Mouse (Mus musculus): ENCODE measurements around the gene Pkn1. TPM values are rescaled to one million over a fixed set of nuclear protein-coding genes. Genes with fewer than 3 reads are reported as not detected.
A peak's percentile ranks its signal among the peaks of the same experiment; 100 is the strongest.

The Pkn1 gene
- polyA plus RNA-seq, 1 experiment = 174 TPM

DNA sequence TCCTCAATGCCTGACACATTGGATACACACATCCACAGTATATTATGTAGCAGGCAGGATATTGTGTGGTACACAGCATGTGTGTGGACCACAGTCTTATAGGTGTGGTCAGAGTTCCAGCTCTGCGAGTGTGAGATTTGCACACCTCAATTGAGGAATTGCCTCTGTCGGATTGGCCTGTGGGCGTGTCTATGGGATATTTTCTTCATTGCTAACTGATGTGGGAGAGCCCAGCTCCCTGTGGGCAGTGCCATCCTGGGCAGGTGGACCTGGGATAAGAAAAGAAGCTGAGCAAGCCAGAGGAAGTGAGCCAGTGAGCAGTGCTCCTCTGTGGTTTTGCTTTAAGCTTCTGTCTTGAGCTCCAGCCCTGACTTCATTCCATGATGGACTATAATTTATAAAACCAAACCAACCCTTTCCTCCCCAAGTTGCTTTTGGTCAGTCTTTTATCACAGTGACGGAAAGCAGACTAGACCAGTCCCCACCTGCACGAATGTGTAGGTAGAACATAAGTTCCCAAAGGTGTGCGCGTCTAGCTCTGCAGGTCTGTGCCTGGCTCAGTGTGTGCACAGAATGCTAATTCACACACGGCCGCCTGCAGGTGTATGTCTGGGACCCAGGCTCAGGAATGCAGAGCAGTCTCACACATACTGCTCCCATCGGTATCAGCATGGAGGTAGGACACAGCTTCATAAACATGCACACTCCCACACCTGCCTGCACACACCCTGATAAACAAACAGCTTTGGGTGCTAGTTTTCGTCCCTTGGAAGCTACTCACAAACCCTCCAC is 4.4 kb downstream of the Pkn1 start:
- peak overlapping the region; percentile 21 for H3K4me3 ChIP-seq (ENCODE audit: insufficient read depth, low read length)
- H3K4me1 ChIP-seq (ENCODE audit: control insufficient read depth, insufficient read depth, low read length) = peaks cover 35% of the 10 kb centered on the region
- TF ChIP-seq CTCF (IDR thresholded peaks at IDR 0.05; ENCODE audit: low read depth, low read length) (no peak), POLR2A (IDR thresholded peaks at IDR 0.05; ENCODE audit: borderline replicate concordance, low read depth, low read length) (no peak)
- peak overlapping the region; percentile 98 for H3K27ac ChIP-seq (ENCODE audit: insufficient read depth, low read depth, low read length)

- peak overlapping the region; percentile 98 for H3K27ac ChIP-seq (ENCODE audit: insufficient read depth, low read depth, low read length)
- H3K4me1 ChIP-seq (ENCODE audit: control insufficient read depth, insufficient read depth, low read length) = peaks cover 32% of the 10 kb centered on the region
- TF ChIP-seq CTCF (IDR thresholded peaks at IDR 0.05; ENCODE audit: low read depth, low read length) (no peak; the same call in 1 of the 2 replicates), POLR2A (IDR thresholded peaks at IDR 0.05; ENCODE audit: borderline replicate concordance, low read depth, low read length) (0 out of 2 replicates have a peak, but pooled peaks have one; percentile 24)
- H3K4me3 ChIP-seq (ENCODE audit: insufficient read depth, low read length) = peak overlapping the region; percentile 68
Observed at GRCm38 (mm10) chr8:83693609-83694236, 5.3 kb downstream of the Pkn1 start.

DNA sequence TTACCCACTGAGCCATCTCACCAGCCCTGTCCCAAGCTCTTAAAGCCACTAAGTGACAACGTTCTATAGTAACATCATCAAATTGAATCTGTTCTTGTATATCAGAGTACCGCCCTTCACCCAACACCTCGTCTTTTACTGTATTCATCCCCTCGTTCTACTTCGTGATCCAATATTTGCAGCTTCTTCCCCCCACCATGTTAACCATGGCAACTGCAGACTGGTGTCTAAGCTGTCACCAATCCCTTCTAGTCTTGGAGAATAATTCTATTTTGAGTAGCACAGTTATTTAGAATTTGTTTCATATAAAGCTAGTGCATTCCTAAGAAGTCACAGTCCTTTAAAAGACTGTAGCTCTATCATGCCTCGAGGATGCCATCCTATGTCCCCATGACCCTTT is 9.7 kb downstream of the Pkn1 start:
- H3K27ac ChIP-seq (ENCODE audit: insufficient read depth, low read depth, low read length) = no peak overlapping the region
- TF ChIP-seq POLR2A (IDR thresholded peaks at IDR 0.05; ENCODE audit: borderline replicate concordance, low read depth, low read length) = no peak
- TF ChIP-seq CTCF (IDR thresholded peaks at IDR 0.05; ENCODE audit: low read depth, low read length) = no peak
- peaks cover 12% of the 10 kb centered on the region for H3K4me1 ChIP-seq (ENCODE audit: control insufficient read depth, insufficient read depth, low read length)
- H3K4me3 ChIP-seq (ENCODE audit: insufficient read depth, low read length) = no peak overlapping the region

GRCm38 (mm10) chr8:83684517-83684916 is 14.5 kb downstream of the Pkn1 start:
- no peak overlapping the region for H3K27ac ChIP-seq (ENCODE audit: insufficient read depth, low read depth, low read length)
- no peak overlapping the region for H3K4me3 ChIP-seq (ENCODE audit: insufficient read depth, low read length)
- TF ChIP-seq POLR2A (IDR thresholded peaks at IDR 0.05; ENCODE audit: borderline replicate concordance, low read depth, low read length) = no peak
- no peak for TF ChIP-seq CTCF (IDR thresholded peaks at IDR 0.05; ENCODE audit: low read depth, low read length)
- H3K4me1 ChIP-seq (ENCODE audit: control insufficient read depth, insufficient read depth, low read length) = no peaks in the 10 kb centered on the region; the same call in 1 of the 2 replicates

GRCm38 (mm10) chr8:83681099-83681498 is 17.9 kb downstream of the Pkn1 start:
- TF ChIP-seq CTCF (IDR thresholded peaks at IDR 0.05; ENCODE audit: low read depth, low read length) = no peak
- TF ChIP-seq POLR2A (IDR thresholded peaks at IDR 0.05; ENCODE audit: borderline replicate concordance, low read depth, low read length) = no peak
- no peak overlapping the region for H3K4me3 ChIP-seq (ENCODE audit: insufficient read depth, low read length)
- H3K27ac ChIP-seq (ENCODE audit: insufficient read depth, low read depth, low read length) = no peak overlapping the region
- no peaks in the 10 kb centered on the region for H3K4me1 ChIP-seq (ENCODE audit: control insufficient read depth, insufficient read depth, low read length)

- Histone ChIP-seq H3K4me1 (ENCODE audit: control insufficient read depth, insufficient read depth, low read length) (no peaks in the 10 kb centered on the region), H3K4me3 (ENCODE audit: insufficient read depth, low read length) (no peak overlapping the region), H3K27ac (ENCODE audit: insufficient read depth, low read depth, low read length) (no peak overlapping the region)
- TF ChIP-seq CTCF (IDR thresholded peaks at IDR 0.05; ENCODE audit: low read depth, low read length) = no peak
- no peak for TF ChIP-seq POLR2A (IDR thresholded peaks at IDR 0.05; ENCODE audit: borderline replicate concordance, low read depth, low read length)
Observed at GRCm38 (mm10) chr8:83680603-83681002, 18.4 kb downstream of the Pkn1 start.

- Histone ChIP-seq H3K27ac (ENCODE audit: insufficient read depth, low read depth, low read length) (no peak overlapping the region), H3K4me3 (ENCODE audit: insufficient read depth, low read length) (no peak overlapping the region), H3K4me1 (ENCODE audit: control insufficient read depth, insufficient read depth, low read length) (no peaks in the 10 kb centered on the region)
- TF ChIP-seq CTCF (IDR thresholded peaks at IDR 0.05; ENCODE audit: low read depth, low read length) = no peak
- TF ChIP-seq POLR2A (IDR thresholded peaks at IDR 0.05; ENCODE audit: borderline replicate concordance, low read depth, low read length) = no peak
Observed at GRCm38 (mm10) chr8:83679866-83680265, 19.1 kb downstream of the Pkn1 start.

DNA sequence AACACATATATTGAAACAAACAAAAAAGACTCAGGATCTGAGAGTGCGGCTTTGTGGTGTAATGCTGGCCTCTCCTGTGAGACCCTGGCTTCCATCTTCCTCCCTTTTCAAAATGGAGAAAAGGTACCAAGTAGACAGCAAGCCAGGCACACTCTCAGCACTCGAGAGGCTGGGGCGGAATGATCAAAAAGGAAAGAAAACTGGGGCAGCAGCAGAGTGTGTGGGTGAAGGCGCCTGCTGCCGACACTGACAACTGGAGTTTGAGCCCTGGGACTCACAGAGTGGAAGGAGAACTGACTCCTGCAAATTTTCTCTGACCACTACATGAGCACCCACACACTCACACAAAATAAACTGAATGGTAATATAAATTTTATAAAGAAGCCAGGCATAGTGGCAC is 24.5 kb downstream of the Pkn1 start:
- TF ChIP-seq POLR2A (IDR thresholded peaks at IDR 0.05; ENCODE audit: borderline replicate concordance, low read depth, low read length) = no peak
- no peak for TF ChIP-seq CTCF (IDR thresholded peaks at IDR 0.05; ENCODE audit: low read depth, low read length)

GRCm38 (mm10) chr8:83672936-83673335 is 26.0 kb downstream of the Pkn1 start:
- H3K4me3 ChIP-seq (ENCODE audit: insufficient read depth, low read length) = no peak overlapping the region
- no peaks in the 10 kb centered on the region for H3K4me1 ChIP-seq (ENCODE audit: control insufficient read depth, insufficient read depth, low read length)
- H3K27ac ChIP-seq (ENCODE audit: insufficient read depth, low read depth, low read length) = no peak overlapping the region
- TF ChIP-seq CTCF (IDR thresholded peaks at IDR 0.05; ENCODE audit: low read depth, low read length) = 0 out of 2 replicates have a peak, but pooled peaks have one; percentile 9
- TF ChIP-seq POLR2A (IDR thresholded peaks at IDR 0.05; ENCODE audit: borderline replicate concordance, low read depth, low read length) = no peak

More for the DNA sequence above, 24.5 kb downstream of the Pkn1 start:
- Histone ChIP-seq H3K4me3 (ENCODE audit: insufficient read depth, low read length) (no peak overlapping the region), H3K4me1 (ENCODE audit: control insufficient read depth, insufficient read depth, low read length) (no peaks in the 10 kb centered on the region), H3K27ac (ENCODE audit: insufficient read depth, low read depth, low read length) (no peak overlapping the region)

GRCm38 (mm10) chr8:83669013-83669412 is 30.0 kb downstream of the Pkn1 start:
- no peak for TF ChIP-seq POLR2A (IDR thresholded peaks at IDR 0.05; ENCODE audit: borderline replicate concordance, low read depth, low read length)
- no peak for TF ChIP-seq CTCF (IDR thresholded peaks at IDR 0.05; ENCODE audit: low read depth, low read length)
- H3K4me3 ChIP-seq (ENCODE audit: insufficient read depth, low read length) = no peak overlapping the region

More at GRCm38 (mm10) chr8:83669013-83669412, 30.0 kb downstream of the Pkn1 start:
- no peak overlapping the region for H3K27ac ChIP-seq (ENCODE audit: insufficient read depth, low read depth, low read length)
- no peaks in the 10 kb centered on the region for H3K4me1 ChIP-seq (ENCODE audit: control insufficient read depth, insufficient read depth, low read length)
